In genomic region chr7:17060782-17061605, GRCm38 (mm10) we compare ENCODE assay signal across 8 mouse cellular contexts. TPM values are rescaled to one million over a fixed set of nuclear protein-coding genes. Genes with fewer than 3 reads are reported as not detected.
DNase-seq lines count a peak whose midpoint lies in the region; ATAC-seq lines count a peak whose summit lies in the region.

No protein-coding gene starts in this region.

- H3K4me1 ChIP-seq in heart, embryonic 11.5 days (ENCODE audit: control insufficient read depth, insufficient read depth, low read length) = peaks cover 53% of the 10 kb centered on the region

- no peaks in the 10 kb centered on the region for H3K27me3 ChIP-seq in heart, embryonic 11.5 days (ENCODE audit: control insufficient read depth, insufficient read depth, low read length)

- H3K27ac ChIP-seq in heart, embryonic 11.5 days (ENCODE audit: low read depth, low read length) = peak overlapping the region; percentile 99

- H3K9me3 ChIP-seq in heart, embryonic 11.5 days (replicated peaks; ENCODE audit: control insufficient read depth, low read length) = no peaks in the 10 kb centered on the region

- H3K36me3 ChIP-seq in heart, embryonic 11.5 days (ENCODE audit: control insufficient read depth, insufficient read depth, low read length) = no peaks in the 10 kb centered on the region

- H3K4me3 ChIP-seq in heart, embryonic 11.5 days (ENCODE audit: low read depth, low read length) = peak overlapping the region; percentile 50

- H3K9ac ChIP-seq in heart, embryonic 11.5 days (ENCODE audit: low read depth, low read length) = peak overlapping the region; percentile 65; the same call in 1 of the 2 replicates

- no peak for ATAC-seq in heart, embryonic 11.5 days (replicated peaks; ENCODE audit: insufficient number of reproducible peaks, low FRiP score, low TSS enrichment)
- ATAC-seq in erythroid progenitor cell, adult 5-6 weeks (replicated peaks; ENCODE audit: low FRiP score, poor library complexity, severe bottlenecking) = no peak

- WGBS in heart, embryonic 11.5 days (ENCODE audit: insufficient replicate concordance) = 73% methylated on average over 22 of the region's 22 CpGs

- peak; percentile 70 for DNase-seq in right cerebral cortex, adult 18-20 months
- no peak for DNase-seq in right cerebral cortex, postnatal 25 days
- DNase-seq in cerebellum, postnatal 25 days = peak; percentile 65 to 69
- peak; percentile 38 for DNase-seq in kidney, postnatal 10 days
- DNase-seq in lung, postnatal 25 days (ENCODE audit: low spot score) = peak; percentile 56
- peak; percentile 68 for DNase-seq in urinary bladder, postnatal 14 days (ENCODE audit: low spot score)

- H3K4me2 ChIP-seq in heart, embryonic 11.5 days = peak overlapping the region; percentile 78

RNA-seq across cellular contexts. Expression of gene Hif3a, which starts 1.2 kb away (rescaled TPM):
- 31.6 and 37.2 TPM in 2 replicates for polyA plus RNA-seq in heart, embryonic 11.5 days (2014; fragmentation: Nextera tagmentation; extraction: Ambion mirVana)
- 1.4 TPM in 1 of 2 replicates, not detected in the other for total RNA-seq in erythroid progenitor cell, adult 5-6 weeks (2015; ENCODE audit: low replicate concordance)
- total RNA-seq in erythroid progenitor cell, adult 5-6 weeks (2017; ENCODE audit: low replicate concordance) = 0.13 TPM in 1 of 2 replicates, not detected in the other

RNA-seq across cellular contexts. Expression of gene Psg16, which starts 12.8 kb away (rescaled TPM):
- polyA plus RNA-seq in heart, embryonic 11.5 days (2014; fragmentation: Nextera tagmentation; extraction: Ambion mirVana) = 0.06 and 0.09 TPM in 2 replicates
- total RNA-seq in erythroid progenitor cell, adult 5-6 weeks (2015; ENCODE audit: low replicate concordance) = 0.72 TPM in 1 of 2 replicates, not detected in the other
- not detected in 2 replicates for total RNA-seq in erythroid progenitor cell, adult 5-6 weeks (2017; ENCODE audit: low replicate concordance)

RNA-seq across cellular contexts. Expression of gene Ppp5c, which starts 33.3 kb away (rescaled TPM):
- 87.0 and 95.3 TPM in 2 replicates for polyA plus RNA-seq in heart, embryonic 11.5 days (2014; fragmentation: Nextera tagmentation; extraction: Ambion mirVana)
- total RNA-seq in erythroid progenitor cell, adult 5-6 weeks (2015; ENCODE audit: low replicate concordance) = 22.6 and 26.3 TPM in 2 replicates
- total RNA-seq in erythroid progenitor cell, adult 5-6 weeks (2017; ENCODE audit: low replicate concordance) = 20.7 and 20.9 TPM in 2 replicates
